Mouse (Mus musculus): ENCODE data around the gene Il17ra. TPM values are rescaled to one million over a fixed set of nuclear protein-coding genes. Genes with fewer than 3 reads are reported as not detected.

Gene Il17ra
- 4.0 and 10.4 TPM in 2 replicates for polyA plus RNA-seq (2015; fragmentation: Nextera tagmentation; extraction: Ambion mirVana)

- no peaks in the 10 kb centered on the region for H3K36me3 ChIP-seq
- no peak within 1 kb of the TSS for H3K27ac ChIP-seq (replicated peaks)
- peak within 1 kb of the TSS; percentile 70 for H3K4me2 ChIP-seq
- no peaks in the 10 kb centered on the region for H3K9me3 ChIP-seq (replicated peaks)
- peaks cover 28% of the 10 kb centered on the region for H3K27me3 ChIP-seq (replicated peaks)
- under 1% methylated on average over 85 of the region's 90 CpGs for WGBS
- peak within 1 kb of the TSS; percentile 34; the same call in 1 of the 2 replicates for H3K9ac ChIP-seq (replicated peaks)
- peaks cover 16% of the 10 kb centered on the region for H3K4me1 ChIP-seq
- peak within 1 kb of the TSS; percentile 49 for H3K4me3 ChIP-seq (replicated peaks)
- peak; percentile 79 for ATAC-seq (ENCODE audit: low FRiP score)
These were observed at the start of gene Il17ra for GRCm38 (mm10) chr6:120463086-120463871. TSS of gene Il17ra (plus strand) at chr6:120463247.

- Histone ChIP-seq H3K4me2 (no peak overlapping the region), H3K36me3 (peaks cover 38% of the 10 kb centered on the region), H3K4me3 (replicated peaks) (no peak overlapping the region), H3K4me1 (no peaks in the 10 kb centered on the region), H3K27ac (replicated peaks) (no peak overlapping the region), H3K9ac (replicated peaks) (no peak overlapping the region), H3K9me3 (replicated peaks) (no peaks in the 10 kb centered on the region), H3K27me3 (replicated peaks) (no peaks in the 10 kb centered on the region)
- 91% methylated on average over 3 of the region's 3 CpGs for WGBS
- ATAC-seq (ENCODE audit: low FRiP score), result no peak
These were observed 24.9 kb upstream of the Il17ra start for GRCm38 (mm10) chr6:120438161-120438560.

- ATAC-seq (ENCODE audit: low FRiP score), result no peak
- Histone ChIP-seq H3K9me3 (replicated peaks) (no peaks in the 10 kb centered on the region), H3K4me2 (no peak overlapping the region), H3K4me3 (replicated peaks) (no peak overlapping the region), H3K27ac (replicated peaks) (no peak overlapping the region), H3K9ac (replicated peaks) (no peak overlapping the region), H3K27me3 (replicated peaks) (no peaks in the 10 kb centered on the region), H3K36me3 (peaks cover 31% of the 10 kb centered on the region), H3K4me1 (no peaks in the 10 kb centered on the region)
- 80% methylated on average over 4 of the region's 4 CpGs for WGBS
These were observed 20.8 kb upstream of the Il17ra start for GRCm38 (mm10) chr6:120442171-120442749.

- H3K4me3 ChIP-seq (replicated peaks), result no peak overlapping the region
- H3K9ac ChIP-seq (replicated peaks), result no peak overlapping the region
- no peaks in the 10 kb centered on the region for H3K27me3 ChIP-seq (replicated peaks)
- no peak overlapping the region for H3K27ac ChIP-seq (replicated peaks)
- no peak for ATAC-seq (ENCODE audit: low FRiP score)
- H3K9me3 ChIP-seq (replicated peaks), result no peaks in the 10 kb centered on the region
- H3K36me3 ChIP-seq, result peaks cover 23% of the 10 kb centered on the region
- WGBS, result 84% methylated on average over 14 of the region's 14 CpGs
- no peaks in the 10 kb centered on the region for H3K4me1 ChIP-seq
- no peak overlapping the region for H3K4me2 ChIP-seq
These were observed 19.4 kb upstream of the Il17ra start for GRCm38 (mm10) chr6:120443363-120444355.

GRCm38 (mm10) chr6:120450208-120450607, 12.8 kb upstream of the Il17ra start:
- no peaks in the 10 kb centered on the region for H3K36me3 ChIP-seq
- H3K27ac ChIP-seq (replicated peaks), result no peak overlapping the region
- ATAC-seq (ENCODE audit: low FRiP score), result no peak
- no peaks in the 10 kb centered on the region for H3K9me3 ChIP-seq (replicated peaks)
- no peaks in the 10 kb centered on the region for H3K27me3 ChIP-seq (replicated peaks)
- H3K9ac ChIP-seq (replicated peaks), result no peak overlapping the region
- no peak overlapping the region for H3K4me2 ChIP-seq
- no peaks in the 10 kb centered on the region for H3K4me1 ChIP-seq
- 90% methylated on average over 3 of the region's 3 CpGs for WGBS
- H3K4me3 ChIP-seq (replicated peaks), result no peak overlapping the region

GRCm38 (mm10) chr6:120452384-120453102, 10.5 kb upstream of the Il17ra start:
- Histone ChIP-seq H3K4me1 (no peaks in the 10 kb centered on the region), H3K27me3 (replicated peaks) (no peaks in the 10 kb centered on the region), H3K36me3 (no peaks in the 10 kb centered on the region), H3K4me3 (replicated peaks) (no peak overlapping the region), H3K9me3 (replicated peaks) (no peaks in the 10 kb centered on the region), H3K4me2 (no peak overlapping the region), H3K9ac (replicated peaks) (no peak overlapping the region), H3K27ac (replicated peaks) (no peak overlapping the region)
- no peak for ATAC-seq (ENCODE audit: low FRiP score)
- WGBS, result 91% methylated on average over 11 of the region's 11 CpGs

- Histone ChIP-seq H3K27me3 (replicated peaks) (no peaks in the 10 kb centered on the region), H3K4me3 (replicated peaks) (no peak overlapping the region), H3K36me3 (no peaks in the 10 kb centered on the region), H3K4me2 (no peak overlapping the region), H3K9ac (replicated peaks) (no peak overlapping the region), H3K4me1 (no peaks in the 10 kb centered on the region), H3K27ac (replicated peaks) (no peak overlapping the region), H3K9me3 (replicated peaks) (no peaks in the 10 kb centered on the region)
- WGBS, result 78% methylated on average over 5 of the region's 5 CpGs
- no peak for ATAC-seq (ENCODE audit: low FRiP score)
These were observed 10.0 kb upstream of the Il17ra start for GRCm38 (mm10) chr6:120453103-120453445.

GRCm38 (mm10) chr6:120453556-120453955, 9.5 kb upstream of the Il17ra start:
- no peaks in the 10 kb centered on the region for H3K9me3 ChIP-seq (replicated peaks)
- no peaks in the 10 kb centered on the region for H3K36me3 ChIP-seq
- WGBS, result 97% methylated on average over 3 of the region's 3 CpGs
- H3K4me2 ChIP-seq, result no peak overlapping the region
- no peak overlapping the region for H3K27ac ChIP-seq (replicated peaks)
- no peak for ATAC-seq (ENCODE audit: low FRiP score)
- no peak overlapping the region for H3K4me3 ChIP-seq (replicated peaks)
- H3K9ac ChIP-seq (replicated peaks), result no peak overlapping the region
- H3K4me1 ChIP-seq, result no peaks in the 10 kb centered on the region
- H3K27me3 ChIP-seq (replicated peaks), result no peaks in the 10 kb centered on the region

- 71% methylated on average over 11 of the region's 11 CpGs for WGBS
- no peaks in the 10 kb centered on the region for H3K4me1 ChIP-seq
- no peak overlapping the region for H3K4me2 ChIP-seq
- H3K36me3 ChIP-seq, result no peaks in the 10 kb centered on the region
- H3K9ac ChIP-seq (replicated peaks), result no peak overlapping the region
- no peaks in the 10 kb centered on the region for H3K9me3 ChIP-seq (replicated peaks)
- H3K27ac ChIP-seq (replicated peaks), result no peak overlapping the region
- H3K27me3 ChIP-seq (replicated peaks), result no peaks in the 10 kb centered on the region
- H3K4me3 ChIP-seq (replicated peaks), result no peak overlapping the region
- ATAC-seq (ENCODE audit: low FRiP score), result no peak
These were observed 8.4 kb upstream of the Il17ra start for GRCm38 (mm10) chr6:120454627-120455077.

- no peak for ATAC-seq (ENCODE audit: low FRiP score)
These were observed 6.0 kb upstream of the Il17ra start for GRCm38 (mm10) chr6:120457074-120457473.

GRCm38 (mm10) chr6:120457751-120458150, 5.3 kb upstream of the Il17ra start:
- H3K4me2 ChIP-seq, result no peak overlapping the region
- H3K4me1 ChIP-seq, result peaks cover under 1% of the 10 kb centered on the region; the same call in 1 of the 2 replicates
- H3K9me3 ChIP-seq (replicated peaks), result no peaks in the 10 kb centered on the region
- no peak for ATAC-seq (ENCODE audit: low FRiP score)
- no peak overlapping the region for H3K4me3 ChIP-seq (replicated peaks)
- H3K27ac ChIP-seq (replicated peaks), result no peak overlapping the region
- H3K36me3 ChIP-seq, result no peaks in the 10 kb centered on the region
- WGBS, result 96% methylated on average over 5 of the region's 5 CpGs
- H3K9ac ChIP-seq (replicated peaks), result no peak overlapping the region
- H3K27me3 ChIP-seq (replicated peaks), result peaks cover 15% of the 10 kb centered on the region

More at GRCm38 (mm10) chr6:120457074-120457473, 6.0 kb upstream of the Il17ra start:
- Histone ChIP-seq H3K27me3 (replicated peaks) (peaks cover 11% of the 10 kb centered on the region), H3K4me1 (no peaks in the 10 kb centered on the region), H3K36me3 (no peaks in the 10 kb centered on the region), H3K4me2 (no peak overlapping the region), H3K27ac (replicated peaks) (no peak overlapping the region), H3K9ac (replicated peaks) (no peak overlapping the region), H3K9me3 (replicated peaks) (no peaks in the 10 kb centered on the region), H3K4me3 (replicated peaks) (no peak overlapping the region)
- WGBS, result 73% methylated on average over 7 of the region's 7 CpGs
